Mouse (Mus musculus) bone marrow macrophage, adult 2 months (primary cell): ENCODE results near the gene Lgals9.
A peak's percentile ranks its signal among the peaks of the same experiment; 100 is the strongest.

ENCODE experiments used
- CTCF ChIP-seq: IDR thresholded peaks from 2 replicates; pipeline ENCODE4 v1.5.1; 2012; ENCODE audit warnings: low read depth, mild to moderate bottlenecking, low read length, moderate library complexity
- POLR2A ChIP-seq: IDR thresholded peaks from 2 replicates; pipeline ENCODE4 v1.6.1; 2012; ENCODE audit warnings: mild to moderate bottlenecking, low read depth, low read length, borderline replicate concordance

GRCm38 (mm10) chr11:78956260-78956659, 28.5 kb downstream of the Lgals9 start:
- TF ChIP-seq CTCF, result peak; percentile 93
- TF ChIP-seq POLR2A, result no peak
